Mouse (Mus musculus): Measurements from ENCODE around the gene Abcb7. TPM values are rescaled to one million over a fixed set of nuclear protein-coding genes. Genes with fewer than 3 reads are reported as not detected.

Gene Abcb7
- total RNA-seq, 1 experiment = 37.7 TPM

- Histone ChIP-seq H3K9ac (ENCODE audit: insufficient read depth, low read depth, low read length, poor library complexity, severe bottlenecking) (no peak overlapping the region), H3K4me1 (ENCODE audit: control insufficient read depth in 2 of 2, insufficient read depth in 2 of 2, low read length in 2 of 2, poor library complexity in 1 of 2) (no peaks in the 10 kb centered on the region), H3K27ac (ENCODE audit: insufficient read depth, low read depth, low read length, poor library complexity, severe bottlenecking) (no peak overlapping the region), H3K4me3 (ENCODE audit: insufficient read depth in 1 of 2, low read depth in 1 of 2, low read length in 2 of 2, poor library complexity in 1 of 2, severe bottlenecking in 1 of 2) (no peak overlapping the region), H3K9me3 (ENCODE audit: control insufficient read depth, insufficient read depth, low read depth, low read length) (no peaks in the 10 kb centered on the region), H3K36me3 (ENCODE audit: control insufficient read depth, insufficient read depth, low read length, poor library complexity, severe bottlenecking) (no peaks in the 10 kb centered on the region)
- no peak for DNase-seq (ENCODE audit: low read depth, low spot score)
- TF ChIP-seq ZNF384 (IDR thresholded peaks at IDR 0.05; ENCODE audit: low read depth, low read length) (no peak), CHD2 (IDR thresholded peaks at IDR 0.05; ENCODE audit: low read depth, low read length) (no peak), MAFK (IDR thresholded peaks at IDR 0.05; ENCODE audit: insufficient read depth, low read depth, low read length) (no peak), HCFC1 (IDR thresholded peaks at IDR 0.05; ENCODE audit: borderline replicate concordance, insufficient read depth, low read length) (no peak), ZC3H11A (IDR thresholded peaks at IDR 0.05; ENCODE audit: borderline replicate concordance, low read depth, low read length) (no peak)
- in situ Hi-C loops (cut with MboI; ENCODE audit: low sequenced_read_pairs in 2 of 2, unreplicated experiment in 2 of 2) = no loop called here
Observed at GRCm38 (mm10) chrX:104279828-104280227, 133.8 kb downstream of the Abcb7 start.

- no peak overlapping the region for H3K4me3 ChIP-seq (ENCODE audit: insufficient read depth in 1 of 2, low read depth in 1 of 2, low read length in 2 of 2, poor library complexity in 1 of 2, severe bottlenecking in 1 of 2)
- TF ChIP-seq ZC3H11A (IDR thresholded peaks at IDR 0.05; ENCODE audit: borderline replicate concordance, low read depth, low read length) = no peak
- TF ChIP-seq MAFK (IDR thresholded peaks at IDR 0.05; ENCODE audit: insufficient read depth, low read depth, low read length) = no peak
- no peak for TF ChIP-seq HCFC1 (IDR thresholded peaks at IDR 0.05; ENCODE audit: borderline replicate concordance, insufficient read depth, low read length)
- no peak for TF ChIP-seq ZNF384 (IDR thresholded peaks at IDR 0.05; ENCODE audit: low read depth, low read length)
- no peak for TF ChIP-seq CHD2 (IDR thresholded peaks at IDR 0.05; ENCODE audit: low read depth, low read length)
- in situ Hi-C loops (cut with MboI; ENCODE audit: low sequenced_read_pairs in 2 of 2, unreplicated experiment in 2 of 2) = no loop called here
- no peak overlapping the region for H3K27ac ChIP-seq (ENCODE audit: insufficient read depth, low read depth, low read length, poor library complexity, severe bottlenecking)
- no peaks in the 10 kb centered on the region for H3K4me1 ChIP-seq (ENCODE audit: control insufficient read depth in 2 of 2, insufficient read depth in 2 of 2, low read length in 2 of 2, poor library complexity in 1 of 2)
- H3K36me3 ChIP-seq (ENCODE audit: control insufficient read depth, insufficient read depth, low read length, poor library complexity, severe bottlenecking) = no peaks in the 10 kb centered on the region
- no peaks in the 10 kb centered on the region for H3K9me3 ChIP-seq (ENCODE audit: control insufficient read depth, insufficient read depth, low read depth, low read length)
- DNase-seq (ENCODE audit: low read depth, low spot score) = no peak
- H3K9ac ChIP-seq (ENCODE audit: insufficient read depth, low read depth, low read length, poor library complexity, severe bottlenecking) = no peak overlapping the region
Observed at GRCm38 (mm10) chrX:104264371-104264770, 149.3 kb downstream of the Abcb7 start.

- TF ChIP-seq HCFC1 (IDR thresholded peaks at IDR 0.05; ENCODE audit: borderline replicate concordance, insufficient read depth, low read length) = no peak
- Histone ChIP-seq H3K9ac (ENCODE audit: insufficient read depth, low read depth, low read length, poor library complexity, severe bottlenecking) (no peak overlapping the region), H3K4me1 (ENCODE audit: control insufficient read depth in 2 of 2, insufficient read depth in 2 of 2, low read length in 2 of 2, poor library complexity in 1 of 2) (no peaks in the 10 kb centered on the region), H3K36me3 (ENCODE audit: control insufficient read depth, insufficient read depth, low read length, poor library complexity, severe bottlenecking) (no peaks in the 10 kb centered on the region), H3K4me3 (ENCODE audit: insufficient read depth in 1 of 2, low read depth in 1 of 2, low read length in 2 of 2, poor library complexity in 1 of 2, severe bottlenecking in 1 of 2) (no peak overlapping the region), H3K27ac (ENCODE audit: insufficient read depth, low read depth, low read length, poor library complexity, severe bottlenecking) (no peak overlapping the region), H3K9me3 (ENCODE audit: control insufficient read depth, insufficient read depth, low read depth, low read length) (no peaks in the 10 kb centered on the region)
- DNase-seq (ENCODE audit: low read depth, low spot score) = no peak
- in situ Hi-C loops (cut with MboI; ENCODE audit: low sequenced_read_pairs in 2 of 2, unreplicated experiment in 2 of 2) = no loop called here
Observed at GRCm38 (mm10) chrX:104262468-104262867, 151.2 kb downstream of the Abcb7 start.

- Histone ChIP-seq H3K36me3 (ENCODE audit: control insufficient read depth, insufficient read depth, low read length, poor library complexity, severe bottlenecking) (no peaks in the 10 kb centered on the region), H3K27ac (ENCODE audit: insufficient read depth, low read depth, low read length, poor library complexity, severe bottlenecking) (no peak overlapping the region), H3K9me3 (ENCODE audit: control insufficient read depth, insufficient read depth, low read depth, low read length) (no peaks in the 10 kb centered on the region), H3K9ac (ENCODE audit: insufficient read depth, low read depth, low read length, poor library complexity, severe bottlenecking) (no peak overlapping the region), H3K4me1 (ENCODE audit: control insufficient read depth in 2 of 2, insufficient read depth in 2 of 2, low read length in 2 of 2, poor library complexity in 1 of 2) (no peaks in the 10 kb centered on the region), H3K4me3 (ENCODE audit: insufficient read depth in 1 of 2, low read depth in 1 of 2, low read length in 2 of 2, poor library complexity in 1 of 2, severe bottlenecking in 1 of 2) (no peak overlapping the region)
- TF ChIP-seq ZNF384 (IDR thresholded peaks at IDR 0.05; ENCODE audit: low read depth, low read length) (no peak), ZC3H11A (IDR thresholded peaks at IDR 0.05; ENCODE audit: borderline replicate concordance, low read depth, low read length) (no peak), MAFK (IDR thresholded peaks at IDR 0.05; ENCODE audit: insufficient read depth, low read depth, low read length) (no peak), CHD2 (IDR thresholded peaks at IDR 0.05; ENCODE audit: low read depth, low read length) (no peak), HCFC1 (IDR thresholded peaks at IDR 0.05; ENCODE audit: borderline replicate concordance, insufficient read depth, low read length) (no peak)
- DNase-seq (ENCODE audit: low read depth, low spot score) = no peak
- in situ Hi-C loops (cut with MboI; ENCODE audit: low sequenced_read_pairs in 2 of 2, unreplicated experiment in 2 of 2) = no loop called here
Observed at GRCm38 (mm10) chrX:104256561-104256960, 157.1 kb downstream of the Abcb7 start.

Other genes starting within 250 kb of the Abcb7 start
- 12.6 TPM in 2 replicates for gene Nexmif, start 212.7 kb downstream of the Abcb7 start, total RNA-seq (2012; rRNA removed)
- 6.9 and 7.4 TPM in 2 replicates for gene Uprt, start 69.0 kb upstream of the Abcb7 start, total RNA-seq (2012; rRNA removed)

All from ES-E14 (cell line).